Mouse (Mus musculus) C2C12 (cell line): ENCODE data around the gene Dpysl4.

Experiments
- CTCF ChIP-seq: IDR thresholded peaks from one replicate; pipeline ENCODE4 v1.5.1; 2011; ENCODE audit not compliant: control insufficient read depth, insufficient read depth, insufficient read length
- MYOG ChIP-seq: IDR thresholded peaks from one replicate; pipeline ENCODE4 v1.6.1; 2011; ENCODE audit not compliant: control insufficient read depth, insufficient read length; ENCODE audit errors: extremely low read depth
- USF1 ChIP-seq: IDR thresholded peaks from one replicate; pipeline ENCODE4 v1.6.1; 2011; ENCODE audit warnings: low read depth, mild to moderate bottlenecking, control low read depth, moderate library complexity

DNA sequence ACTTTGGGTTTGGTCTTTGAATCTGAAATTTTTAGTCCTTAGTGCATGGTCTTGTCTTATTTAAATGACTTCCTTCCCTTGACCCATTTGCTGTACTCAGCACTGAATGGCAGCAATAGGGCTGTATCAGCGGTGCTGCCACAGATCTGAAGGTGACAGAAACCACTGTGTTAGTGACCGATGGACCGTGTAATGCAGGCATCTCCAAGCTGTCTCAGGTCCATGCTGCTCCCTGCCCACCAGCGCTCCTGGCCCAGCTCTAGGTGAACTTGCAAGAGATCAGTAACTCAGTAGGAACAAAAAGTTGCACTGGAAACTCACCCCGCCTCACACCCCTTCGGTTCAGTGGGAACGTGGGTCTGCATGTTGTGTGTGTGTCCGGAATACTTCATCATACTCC, 3.5 kb upstream of the Dpysl4 start:
- TF ChIP-seq USF1: no peak
- TF ChIP-seq MYOG: no peak
- TF ChIP-seq CTCF: no peak
